Mouse (Mus musculus): ENCODE measurements around the gene Nasp. TPM values are rescaled to one million over a fixed set of nuclear protein-coding genes. Genes with fewer than 3 reads are reported as not detected.
A peak's percentile ranks its signal among the peaks of the same experiment; 100 is the strongest.
"Not testable (repeated sequence)": the region's sequence is repeated elsewhere in the genome, so short reads cannot be mapped to it uniquely, and the experiment has no call there.

Gene Nasp
- 87.3 and 87.4 TPM in 2 replicates for polyA plus RNA-seq (2015; fragmentation: Nextera tagmentation; extraction: Ambion mirVana)

DNA sequence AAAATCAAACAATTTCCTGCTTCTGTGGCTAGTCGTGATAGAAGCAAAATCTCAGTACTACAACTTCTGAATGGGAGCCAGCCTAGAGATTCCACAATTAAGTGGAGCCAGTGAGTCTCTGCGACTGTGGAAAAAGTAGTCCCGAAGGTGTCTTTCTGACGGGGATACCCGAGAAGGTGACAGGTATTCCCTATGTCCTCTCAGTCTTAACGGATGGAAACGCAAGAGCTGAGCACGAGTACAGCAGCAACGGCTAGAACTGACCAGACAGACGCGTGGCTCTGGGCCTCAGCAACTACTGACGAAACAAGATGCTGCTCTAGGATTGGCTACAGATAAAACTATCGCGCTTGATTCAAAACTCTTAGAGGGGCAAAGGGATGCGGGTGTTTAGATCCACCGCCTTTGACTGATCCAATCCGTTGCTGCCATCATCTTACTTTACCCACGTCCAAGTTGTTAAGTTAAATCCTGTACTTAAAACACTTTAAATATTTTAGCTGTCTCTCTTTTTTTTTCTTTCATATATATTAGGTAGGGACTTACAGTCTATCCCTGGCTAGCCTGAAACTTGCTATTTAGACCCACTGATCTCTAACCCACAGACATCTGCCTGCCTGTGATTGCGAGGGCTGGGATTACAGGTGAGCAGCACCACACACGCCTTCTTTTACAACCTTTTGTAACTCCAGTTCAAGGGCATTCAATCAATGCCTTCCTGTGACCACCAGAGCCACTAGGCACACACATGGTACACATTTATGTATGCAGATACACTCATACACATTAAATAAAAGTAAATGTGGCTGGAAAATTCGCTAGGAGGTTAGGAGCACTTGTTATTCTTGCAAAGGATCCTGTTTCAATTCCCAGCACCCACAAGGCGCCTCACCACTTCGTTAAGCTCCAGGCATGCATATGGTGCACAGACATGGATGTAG, at the start of gene Nasp:
Gene Nasp (minus strand): TSS at position 220 of the 941 bp plus-strand sequence.
- peak; percentile 78 for ATAC-seq (ENCODE audit: extremely low read depth, insufficient number of reproducible peaks, low FRiP score, low TSS enrichment)
- peak within 1 kb of the TSS; percentile 96 for H3K27ac ChIP-seq (replicated peaks)
- peaks cover 23% of the 10 kb centered on the region for H3K4me1 ChIP-seq
- H3K9me3 ChIP-seq: no peaks in the 10 kb centered on the region
- H3K4me2 ChIP-seq: peak within 1 kb of the TSS; percentile 85
- H3K36me3 ChIP-seq: peaks cover 26% of the 10 kb centered on the region
- H3K4me3 ChIP-seq: peak within 1 kb of the TSS; percentile 98
- H3K9ac ChIP-seq: peak within 1 kb of the TSS; percentile 90
- WGBS: 8% methylated on average over 23 of the region's 23 CpGs
- H3K27me3 ChIP-seq (replicated peaks): no peaks in the 10 kb centered on the region

DNA sequence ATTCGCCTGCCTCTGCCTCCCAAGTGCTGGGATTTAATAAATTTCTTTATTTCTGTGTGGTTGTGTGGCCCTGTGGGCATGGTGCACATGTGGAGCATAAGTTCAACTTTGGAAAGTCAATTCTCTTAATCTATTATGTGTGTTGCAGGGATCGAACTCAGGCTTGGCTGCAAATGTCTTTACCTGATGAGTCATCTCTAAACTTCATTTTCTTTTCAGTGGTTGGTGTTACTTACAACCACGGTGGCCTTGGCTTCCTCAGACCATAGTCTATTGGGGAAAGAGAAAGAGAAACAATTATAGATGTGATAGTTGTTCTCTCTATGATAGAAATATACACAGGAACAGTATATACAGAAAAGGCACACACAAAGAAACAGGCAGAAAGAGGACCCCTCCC, 48.3 kb upstream of the Nasp start:
- H3K4me3 ChIP-seq: no peak overlapping the region
- no peak overlapping the region for H3K4me2 ChIP-seq
- WGBS: 64% methylated on average over 3 of the region's 3 CpGs
- H3K9me3 ChIP-seq: no peaks in the 10 kb centered on the region
- H3K36me3 ChIP-seq: no peaks in the 10 kb centered on the region
- H3K27ac ChIP-seq (replicated peaks): no peak overlapping the region
- no peaks in the 10 kb centered on the region for H3K27me3 ChIP-seq (replicated peaks)
- no peak overlapping the region for H3K9ac ChIP-seq
- no peak for ATAC-seq (ENCODE audit: extremely low read depth, insufficient number of reproducible peaks, low FRiP score, low TSS enrichment)
- H3K4me1 ChIP-seq: peaks cover 7% of the 10 kb centered on the region

DNA sequence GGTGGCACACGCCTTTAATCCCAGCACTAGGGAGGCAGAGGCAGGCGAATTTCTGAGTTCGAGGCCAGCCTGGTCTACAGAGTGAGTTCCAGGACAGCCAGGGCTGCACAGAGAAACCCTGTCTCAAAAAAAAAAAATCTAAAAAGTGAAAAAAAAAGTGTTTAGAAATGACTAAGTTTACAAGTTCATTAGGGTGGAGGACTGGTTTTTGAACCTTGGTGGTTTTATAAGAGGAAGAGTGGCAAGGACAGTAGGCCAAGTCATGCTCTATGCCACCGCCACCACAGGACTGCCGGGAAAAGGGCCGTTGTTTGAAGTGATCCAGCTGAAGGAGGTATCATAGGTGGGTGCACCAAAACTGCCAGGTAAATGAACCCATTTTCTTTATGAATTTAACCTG, 47.0 kb upstream of the Nasp start:
- not testable (repeated sequence) for H3K4me1 ChIP-seq; H3K9me3 ChIP-seq; H3K9ac ChIP-seq; H3K36me3 ChIP-seq; ATAC-seq (ENCODE audit: extremely low read depth, insufficient number of reproducible peaks, low FRiP score, low TSS enrichment); H3K27ac ChIP-seq (replicated peaks); H3K27me3 ChIP-seq (replicated peaks); H3K4me2 ChIP-seq; H3K4me3 ChIP-seq
- 86% methylated on average over 6 of the region's 6 CpGs for WGBS

DNA sequence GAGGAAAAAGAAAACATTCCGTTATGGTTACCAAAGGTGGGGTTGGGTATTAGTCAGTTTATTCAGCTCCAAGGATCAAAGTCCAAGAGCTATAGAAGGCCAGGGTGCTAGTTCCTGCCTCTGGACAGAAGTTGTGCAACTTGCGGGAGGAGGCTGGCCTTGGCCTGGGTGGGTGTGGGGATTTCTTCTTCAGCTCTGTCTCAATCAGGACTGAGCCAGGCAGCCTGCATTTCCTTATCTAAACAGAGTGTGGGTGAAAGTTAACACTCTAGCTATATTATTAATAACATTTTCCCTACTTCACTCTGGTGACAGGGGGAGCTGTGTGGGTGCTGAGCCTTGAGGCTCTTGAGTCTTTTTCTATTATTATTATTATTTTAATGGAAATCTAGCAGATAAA, 45.0 kb upstream of the Nasp start:
- Histone ChIP-seq H3K27me3 (replicated peaks) (no peaks in the 10 kb centered on the region), H3K4me1 (peaks cover 10% of the 10 kb centered on the region), H3K36me3 (no peaks in the 10 kb centered on the region), H3K27ac (replicated peaks) (no peak overlapping the region), H3K4me2 (no peak overlapping the region), H3K9me3 (no peaks in the 10 kb centered on the region), H3K4me3 (no peak overlapping the region), H3K9ac (no peak overlapping the region)
- WGBS: 41% methylated on average over 2 of the region's 2 CpGs
- ATAC-seq (ENCODE audit: extremely low read depth, insufficient number of reproducible peaks, low FRiP score, low TSS enrichment): no peak

DNA sequence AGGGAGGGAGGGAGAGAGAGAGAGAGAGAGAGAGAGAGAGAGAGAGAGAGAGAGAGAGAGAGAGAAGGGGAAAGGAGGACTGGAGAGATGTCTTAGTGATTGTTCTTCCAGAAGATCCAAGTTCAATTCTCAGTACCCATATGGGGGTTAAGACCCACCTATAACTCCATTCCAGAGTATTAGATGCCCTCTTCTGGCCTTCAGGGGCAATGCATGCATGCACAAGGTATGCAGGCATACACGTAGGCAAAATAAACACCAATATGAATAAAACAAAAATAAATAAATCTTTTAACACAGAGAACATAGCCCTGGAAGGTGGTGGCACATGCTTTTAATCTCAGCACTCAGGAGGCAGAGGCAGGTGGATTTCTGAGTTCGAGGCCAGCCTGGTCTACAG, 41.5 kb upstream of the Nasp start:
- Histone ChIP-seq H3K27me3 (replicated peaks) (no peaks in the 10 kb centered on the region), H3K4me3 (no peak overlapping the region), H3K4me1 (peaks cover 10% of the 10 kb centered on the region), H3K4me2 (no peak overlapping the region), H3K9me3 (no peaks in the 10 kb centered on the region), H3K36me3 (no peaks in the 10 kb centered on the region), H3K27ac (replicated peaks) (no peak overlapping the region), H3K9ac (no peak overlapping the region)
- no peak for ATAC-seq (ENCODE audit: extremely low read depth, insufficient number of reproducible peaks, low FRiP score, low TSS enrichment)
- 61% methylated on average over 2 of the region's 2 CpGs for WGBS

DNA sequence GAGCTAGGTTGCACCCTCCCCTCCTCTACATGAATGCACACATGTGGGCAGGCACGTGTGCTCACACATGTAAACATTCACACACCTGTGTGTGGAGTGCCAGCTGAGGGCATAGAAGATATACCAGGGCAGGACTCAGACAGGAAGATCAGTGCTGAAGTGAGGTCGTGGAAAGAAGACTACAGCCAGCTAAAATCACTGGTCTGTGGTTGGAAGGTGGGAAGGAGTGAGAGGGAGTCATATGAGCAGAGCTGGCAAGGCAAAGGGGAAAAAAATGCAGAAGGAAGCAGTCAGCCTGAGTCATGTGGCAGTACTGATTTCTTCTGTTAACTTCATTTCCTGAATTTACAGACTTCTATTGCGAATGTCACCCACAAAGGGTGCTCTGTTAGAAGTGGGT, 40.4 kb upstream of the Nasp start:
- no peak for ATAC-seq (ENCODE audit: extremely low read depth, insufficient number of reproducible peaks, low FRiP score, low TSS enrichment)
- Histone ChIP-seq H3K9me3 (no peaks in the 10 kb centered on the region), H3K4me3 (no peak overlapping the region), H3K4me1 (peaks cover 9% of the 10 kb centered on the region), H3K27me3 (replicated peaks) (no peaks in the 10 kb centered on the region), H3K27ac (replicated peaks) (peak overlapping the region; percentile 42; the same call in 1 of the 2 replicates), H3K9ac (no peak overlapping the region), H3K4me2 (no peak overlapping the region), H3K36me3 (no peaks in the 10 kb centered on the region)
- 48% methylated on average over 3 of the region's 3 CpGs for WGBS

DNA sequence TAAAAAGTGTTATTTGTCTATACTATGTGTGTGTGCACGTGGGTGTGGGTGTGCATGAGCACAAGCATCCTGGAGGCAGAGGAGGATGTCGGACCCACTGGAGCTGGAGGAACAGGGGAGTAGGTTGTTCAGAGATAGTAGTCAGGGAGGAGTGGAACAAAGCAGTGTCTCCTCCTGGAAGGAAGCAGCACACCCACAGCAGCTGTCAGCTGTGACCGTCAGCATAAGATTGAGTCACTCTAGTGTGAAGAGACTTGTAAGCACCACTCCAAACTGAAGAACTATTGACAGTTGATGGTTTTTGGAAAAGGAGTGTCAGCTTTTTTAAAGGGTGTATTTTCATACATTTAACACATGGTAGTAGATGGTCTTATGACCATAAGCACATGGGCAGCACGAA, 38.9 kb upstream of the Nasp start:
- WGBS: 45% methylated on average over 4 of the region's 4 CpGs
- no peaks in the 10 kb centered on the region for H3K36me3 ChIP-seq
- H3K27ac ChIP-seq (replicated peaks): no peak overlapping the region
- no peak overlapping the region for H3K4me2 ChIP-seq
- H3K4me3 ChIP-seq: no peak overlapping the region
- no peaks in the 10 kb centered on the region for H3K9me3 ChIP-seq
- no peaks in the 10 kb centered on the region for H3K27me3 ChIP-seq (replicated peaks)
- H3K4me1 ChIP-seq: peaks cover 3% of the 10 kb centered on the region; the same call in 1 of the 2 replicates
- H3K9ac ChIP-seq: no peak overlapping the region
- ATAC-seq (ENCODE audit: extremely low read depth, insufficient number of reproducible peaks, low FRiP score, low TSS enrichment): no peak

DNA sequence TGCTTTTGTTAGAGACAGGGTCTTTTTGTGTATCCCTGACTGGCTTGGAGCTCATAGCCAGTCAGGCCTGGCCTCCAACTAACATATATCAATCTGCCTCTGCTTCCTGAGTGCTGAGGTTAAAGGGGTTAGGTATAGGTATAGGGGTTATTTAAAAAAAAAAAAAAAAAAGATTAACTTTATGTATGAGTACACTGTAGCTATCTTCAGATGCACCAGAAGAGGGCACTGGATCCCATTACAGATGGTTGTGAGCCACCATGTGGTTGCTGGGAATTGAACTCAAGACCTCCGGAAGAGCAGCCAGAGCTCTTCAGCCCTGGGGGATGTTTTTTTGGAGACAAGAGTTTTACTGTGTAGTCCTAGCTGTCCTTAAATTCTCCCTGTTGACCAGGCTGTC, 34.3 kb upstream of the Nasp start:
- H3K4me3 ChIP-seq: no peak overlapping the region
- no peak for ATAC-seq (ENCODE audit: extremely low read depth, insufficient number of reproducible peaks, low FRiP score, low TSS enrichment)
- no peak overlapping the region for H3K27ac ChIP-seq (replicated peaks)
- WGBS: 86% methylated on average over 1 of the region's 1 CpGs
- H3K4me2 ChIP-seq: no peak overlapping the region
- H3K9ac ChIP-seq: no peak overlapping the region
- H3K9me3 ChIP-seq: no peaks in the 10 kb centered on the region
- no peaks in the 10 kb centered on the region for H3K36me3 ChIP-seq
- no peaks in the 10 kb centered on the region for H3K27me3 ChIP-seq (replicated peaks)
- no peaks in the 10 kb centered on the region for H3K4me1 ChIP-seq

DNA sequence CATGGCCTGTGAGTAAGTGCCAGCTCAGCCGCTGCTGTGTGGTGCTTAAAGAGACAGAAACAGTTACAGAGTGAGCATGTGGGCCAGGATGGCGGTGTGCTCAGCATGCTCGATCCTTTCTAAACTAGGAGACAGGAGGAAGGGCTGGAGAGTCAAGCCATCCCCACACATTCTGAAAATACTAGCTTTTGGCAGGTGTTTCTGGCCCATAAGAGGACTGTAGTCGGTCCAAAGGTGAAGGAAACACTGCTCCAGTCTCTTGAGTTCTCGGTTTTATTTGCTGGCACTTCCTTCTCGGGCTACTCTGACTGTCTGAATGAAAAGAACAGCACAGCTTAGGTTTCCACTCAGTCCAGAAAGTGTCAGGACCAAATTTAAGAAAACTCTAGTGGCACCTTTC, 33.1 kb upstream of the Nasp start:
- Histone ChIP-seq H3K4me2 (no peak overlapping the region), H3K36me3 (no peaks in the 10 kb centered on the region), H3K27ac (replicated peaks) (no peak overlapping the region), H3K9ac (no peak overlapping the region), H3K9me3 (no peaks in the 10 kb centered on the region), H3K4me3 (no peak overlapping the region), H3K27me3 (replicated peaks) (no peaks in the 10 kb centered on the region), H3K4me1 (0 out of 2 replicates have a peak, but pooled peaks cover under 1% of the 10 kb centered on the region)
- no peak for ATAC-seq (ENCODE audit: extremely low read depth, insufficient number of reproducible peaks, low FRiP score, low TSS enrichment)
- WGBS: 65% methylated on average over 6 of the region's 6 CpGs

DNA sequence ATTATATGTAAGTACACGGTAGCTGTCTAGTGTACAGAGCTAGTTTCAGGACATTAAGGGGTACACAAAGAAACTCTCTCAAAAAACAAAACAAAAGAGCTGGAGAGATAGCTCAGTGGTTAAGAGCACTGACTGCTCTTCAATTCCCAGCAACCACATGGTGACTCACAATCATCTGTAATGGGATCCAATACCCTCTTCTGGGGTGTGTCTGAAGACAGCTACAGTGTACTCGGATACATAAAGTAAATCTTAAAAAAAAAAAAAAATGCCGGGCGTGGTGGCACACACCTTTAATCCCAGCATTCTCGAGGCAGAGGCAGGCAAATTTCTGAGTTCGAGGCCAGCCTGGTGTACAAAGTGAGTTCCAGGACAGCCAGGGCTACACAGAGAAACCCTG, 32.2 kb upstream of the Nasp start:
- H3K4me3 ChIP-seq; H3K4me1 ChIP-seq; H3K9me3 ChIP-seq; H3K27me3 ChIP-seq (replicated peaks); ATAC-seq (ENCODE audit: extremely low read depth, insufficient number of reproducible peaks, low FRiP score, low TSS enrichment); H3K36me3 ChIP-seq; H3K27ac ChIP-seq (replicated peaks); H3K9ac ChIP-seq; H3K4me2 ChIP-seq: not testable (repeated sequence)
- 79% methylated on average over 6 of the region's 6 CpGs for WGBS

DNA sequence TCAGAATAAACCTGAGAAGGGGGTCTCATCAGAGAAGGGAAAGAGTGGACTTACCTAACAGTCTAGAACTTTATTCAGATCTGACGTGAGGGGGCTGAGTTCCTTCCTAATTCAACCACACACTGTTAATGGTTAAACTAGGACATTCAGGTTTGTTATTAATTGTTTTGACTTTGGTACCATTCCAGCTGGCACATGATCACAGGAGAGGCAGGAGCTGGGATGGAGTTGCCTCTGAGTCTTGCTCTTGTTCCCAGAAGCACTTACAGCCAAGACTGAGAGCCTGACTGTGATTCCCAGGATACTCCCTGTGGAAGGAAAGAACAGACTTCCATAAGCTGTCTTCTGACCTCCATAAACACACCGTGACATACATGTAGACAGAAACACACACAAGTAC, 31.7 kb upstream of the Nasp start:
- Histone ChIP-seq H3K4me3 (no peak overlapping the region), H3K9me3 (no peaks in the 10 kb centered on the region), H3K4me1 (0 out of 2 replicates have a peak, but pooled peaks cover 3% of the 10 kb centered on the region), H3K27ac (replicated peaks) (no peak overlapping the region), H3K27me3 (replicated peaks) (no peaks in the 10 kb centered on the region), H3K36me3 (no peaks in the 10 kb centered on the region), H3K9ac (no peak overlapping the region), H3K4me2 (no peak overlapping the region)
- WGBS: 69% methylated on average over 2 of the region's 2 CpGs
- no peak for ATAC-seq (ENCODE audit: extremely low read depth, insufficient number of reproducible peaks, low FRiP score, low TSS enrichment)

DNA sequence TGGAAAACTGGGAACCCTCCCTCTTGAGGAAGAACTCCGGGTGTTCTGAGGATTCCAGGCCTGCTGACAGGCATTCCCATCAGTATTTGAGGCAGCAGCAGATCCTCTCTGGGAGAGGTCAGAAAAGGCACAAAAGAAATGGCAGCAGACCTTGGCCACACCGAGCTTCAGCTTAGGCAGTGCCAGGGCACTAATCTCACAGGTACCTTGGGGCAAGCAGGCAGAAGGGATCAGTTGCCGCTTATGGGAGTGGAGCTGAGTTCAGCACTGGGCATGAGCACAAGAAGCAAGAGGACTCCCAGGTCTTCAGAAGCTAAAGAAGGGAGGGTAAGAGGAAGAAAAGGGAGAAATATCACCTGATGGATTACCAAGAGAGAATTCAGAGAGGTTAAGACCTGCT, 30.2 kb upstream of the Nasp start:
- Histone ChIP-seq H3K4me2 (no peak overlapping the region), H3K4me3 (no peak overlapping the region), H3K36me3 (no peaks in the 10 kb centered on the region), H3K9ac (no peak overlapping the region), H3K27me3 (replicated peaks) (no peaks in the 10 kb centered on the region), H3K4me1 (0 out of 2 replicates have a peak, but pooled peaks cover 3% of the 10 kb centered on the region), H3K27ac (replicated peaks) (no peak overlapping the region), H3K9me3 (no peaks in the 10 kb centered on the region)
- no peak for ATAC-seq (ENCODE audit: extremely low read depth, insufficient number of reproducible peaks, low FRiP score, low TSS enrichment)
- WGBS: 38% methylated on average over 3 of the region's 3 CpGs
